Mouse (Mus musculus) lung, embryonic 15.5 days (tissue): ENCODE measurements around the gene P2ry12. TPM values are rescaled to one million over a fixed set of nuclear protein-coding genes. Genes with fewer than 3 reads are reported as not detected.

Experiments
- ATAC-seq: fragments of 200-750 bp; cut with Nextera tagmentation; 2 replicates; pipeline ENCODE4 v1.8.0; 2017; ENCODE audit warnings: moderate number of reproducible peaks, borderline replicate concordance; ENCODE audit not compliant: low FRiP score, low TSS enrichment; ENCODE audit errors: extremely low read depth
- H3K27ac ChIP-seq: fragments of 300-500 bp; sonication (generic); 2 replicates; pipeline ENCODE4 v1.5.1; 2015; ENCODE audit warnings: moderate library complexity, mild to moderate bottlenecking, inconsistent platforms
- H3K27me3 ChIP-seq: fragments of 300-500 bp; sonication (generic); 2 replicates; pipeline ENCODE4 v1.6.1; 2015; ENCODE audit warnings: inconsistent platforms
- H3K36me3 ChIP-seq: fragments of 300-500 bp; sonication (generic); 2 replicates; pipeline ENCODE4 v1.6.1; 2015; ENCODE audit warnings: inconsistent platforms
- H3K4me1 ChIP-seq: fragments of 300-500 bp; sonication (generic); 2 replicates; pipeline ENCODE4 v1.6.1; 2015; ENCODE audit warnings: inconsistent platforms
- H3K4me2 ChIP-seq: fragments of 300-500 bp; sonication (generic); 2 replicates; pipeline ENCODE4 v1.6.1; 2015; ENCODE audit warnings: inconsistent platforms, mild to moderate bottlenecking, moderate library complexity
- H3K4me3 ChIP-seq: fragments of 300-500 bp; sonication (generic); 2 replicates; pipeline ENCODE4 v1.5.1; 2015; ENCODE audit warnings: mild to moderate bottlenecking, inconsistent platforms
- H3K9ac ChIP-seq: fragments of 300-500 bp; sonication (generic); 2 replicates; pipeline ENCODE4 v1.6.1; 2015; ENCODE audit warnings: inconsistent platforms
- H3K9me3 ChIP-seq: fragments of 300-500 bp; sonication (generic); 2 replicates; pipeline ENCODE4 v1.6.1; 2016; ENCODE audit warnings: inconsistent platforms
- WGBS: fragments of 180-500 bp; shearing (Covaris S2); methylation state at CpG from one replicate; pipeline ENCODE4 v1.1.7; 2015; 5-methylcytosine and 5-hydroxymethylcytosine counted together
- polyA plus RNA-seq: library from polyadenylated mRNA; unstranded; fragments of >200 nt; fragmentation: Nextera tagmentation; extraction: Ambion mirVana; gene quantifications from 2 replicates; pipeline ENCODE4 v1.2.1, GENCODE M21; 2015

The P2ry12 gene
- polyA plus RNA-seq, 1 experiment from 2014 or later, result 2.8 TPM

DNA sequence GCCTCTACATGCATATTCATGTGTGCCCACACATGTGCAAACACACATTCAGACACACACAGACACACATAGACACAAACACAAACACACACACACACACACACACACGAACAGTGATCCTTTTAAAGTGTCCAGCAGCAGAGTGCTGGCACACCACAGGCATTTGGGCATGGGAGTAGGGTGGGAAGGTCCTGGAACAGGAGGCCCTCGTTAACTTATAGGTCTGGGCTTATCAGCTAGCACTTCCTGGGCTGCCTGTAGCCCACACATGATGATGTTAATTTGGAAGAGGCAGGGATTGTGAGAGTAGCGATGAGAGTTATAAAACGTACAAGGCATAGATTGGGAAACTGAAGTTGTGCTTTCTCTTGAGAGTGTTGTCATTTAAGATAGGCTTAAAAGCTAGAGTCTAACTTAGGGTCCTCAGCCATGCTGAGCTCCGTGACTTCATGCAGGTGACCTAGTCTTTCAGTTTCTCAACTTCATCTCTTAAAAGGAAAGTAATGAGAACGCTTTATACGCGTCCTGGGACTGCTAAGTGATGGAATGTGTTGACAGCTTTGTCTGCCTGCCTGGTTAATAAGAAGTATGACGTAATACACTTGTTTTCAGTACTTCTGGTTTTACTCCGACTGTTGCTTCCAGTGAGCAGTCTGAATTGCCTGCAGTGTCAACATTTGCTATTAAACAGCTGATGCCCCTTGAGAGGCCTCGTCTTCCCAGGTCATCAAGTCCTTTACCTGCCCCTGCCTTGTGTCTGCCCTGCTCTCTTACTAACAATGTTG, 57.8 kb downstream of the P2ry12 start:
- peak; percentile 16; the same call in 1 of the 2 replicates for ATAC-seq
- no peaks in the 10 kb centered on the region for H3K9me3 ChIP-seq
- WGBS, result 29% methylated on average over 11 of the region's 11 CpGs

DNA sequence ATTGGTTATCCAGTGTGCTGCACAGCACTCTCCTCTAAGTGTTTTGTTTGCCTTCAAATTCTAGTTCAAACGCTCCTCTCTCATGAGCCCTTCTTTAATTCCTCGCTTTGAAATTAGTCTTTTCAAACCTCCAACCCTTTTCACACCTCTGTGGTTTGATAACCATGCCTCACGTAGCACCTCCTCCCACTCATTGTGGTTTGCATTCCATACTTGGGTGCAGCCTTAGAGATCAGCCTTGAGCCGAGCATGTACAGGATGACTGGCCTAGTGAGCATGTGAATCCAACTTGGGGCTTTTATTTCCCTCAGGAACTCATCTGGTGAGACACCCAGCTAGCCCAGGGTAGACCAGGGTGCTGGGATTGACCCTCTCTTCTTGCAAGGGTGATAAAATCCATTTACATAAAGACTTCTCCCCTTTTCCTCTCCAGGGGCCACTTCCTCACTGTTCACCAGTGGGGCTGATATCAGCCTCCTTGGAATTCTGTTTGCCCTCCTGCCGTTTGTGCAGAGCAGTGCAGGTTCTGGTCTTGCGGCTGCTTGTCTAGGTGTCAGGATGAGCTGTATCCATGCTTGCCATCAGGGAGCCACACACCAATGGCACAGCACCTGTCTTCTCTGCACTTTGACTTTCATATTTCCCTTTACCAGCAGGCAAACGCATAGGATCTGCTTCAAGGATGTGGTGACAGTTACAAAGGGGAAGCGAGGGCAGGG, 58.7 kb downstream of the P2ry12 start:
- H3K9ac ChIP-seq, result no peak overlapping the region
- no peaks in the 10 kb centered on the region for H3K9me3 ChIP-seq
- no peaks in the 10 kb centered on the region for H3K27me3 ChIP-seq
- H3K36me3 ChIP-seq, result no peaks in the 10 kb centered on the region
- 45% methylated on average over 8 of the region's 8 CpGs for WGBS
- peak; percentile 60; the same call in 1 of the 2 replicates for ATAC-seq
- H3K4me1 ChIP-seq, result peaks cover 21% of the 10 kb centered on the region
- peak overlapping the region; percentile 63 for H3K27ac ChIP-seq
- H3K4me3 ChIP-seq, result no peak overlapping the region
- no peak overlapping the region for H3K4me2 ChIP-seq

More for the DNA sequence above, 57.8 kb downstream of the P2ry12 start:
- Histone ChIP-seq H3K4me1 (peaks cover 21% of the 10 kb centered on the region), H3K27ac (peak overlapping the region; percentile 63; the same call in 1 of the 2 replicates), H3K9ac (no peak overlapping the region), H3K4me3 (no peak overlapping the region), H3K4me2 (no peak overlapping the region), H3K36me3 (no peaks in the 10 kb centered on the region), H3K27me3 (no peaks in the 10 kb centered on the region)

DNA sequence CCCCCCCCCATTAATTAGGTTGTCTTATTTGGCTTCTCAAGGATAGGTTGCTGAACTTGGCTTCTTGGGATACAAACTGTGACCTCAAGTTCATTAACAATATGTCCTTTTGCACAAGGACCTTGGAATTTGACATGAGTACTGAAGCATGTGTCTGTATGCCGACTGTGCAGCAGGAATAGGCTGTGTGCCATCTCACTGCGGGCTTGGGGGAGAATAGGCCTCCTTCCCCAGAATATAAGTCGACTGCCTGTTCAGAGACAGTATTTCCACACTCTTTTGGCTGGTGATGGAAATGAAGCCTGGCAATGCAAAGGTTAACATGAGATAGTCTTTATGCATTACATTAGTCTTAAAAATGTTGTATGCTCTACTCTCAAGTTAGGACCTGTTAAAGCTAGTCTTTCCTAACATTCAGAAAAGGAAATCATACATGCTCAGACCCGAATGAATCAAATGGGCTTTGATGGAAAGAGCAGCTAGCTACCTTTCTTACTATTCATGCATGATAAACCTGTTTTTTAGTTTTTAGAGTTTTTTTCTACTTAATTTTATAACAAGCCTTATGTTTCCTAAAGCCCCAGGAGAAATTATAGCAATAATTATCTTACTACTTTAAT, 65.2 kb downstream of the P2ry12 start:
- no peaks in the 10 kb centered on the region for H3K36me3 ChIP-seq
- WGBS, result 71% methylated on average over 4 of the region's 4 CpGs
- no peak overlapping the region for H3K27ac ChIP-seq
- no peak overlapping the region for H3K4me3 ChIP-seq
- no peak overlapping the region for H3K9ac ChIP-seq
- H3K4me2 ChIP-seq, result no peak overlapping the region
- H3K9me3 ChIP-seq, result no peaks in the 10 kb centered on the region
- ATAC-seq, result no peak
- H3K27me3 ChIP-seq, result no peaks in the 10 kb centered on the region
- no peaks in the 10 kb centered on the region for H3K4me1 ChIP-seq

DNA sequence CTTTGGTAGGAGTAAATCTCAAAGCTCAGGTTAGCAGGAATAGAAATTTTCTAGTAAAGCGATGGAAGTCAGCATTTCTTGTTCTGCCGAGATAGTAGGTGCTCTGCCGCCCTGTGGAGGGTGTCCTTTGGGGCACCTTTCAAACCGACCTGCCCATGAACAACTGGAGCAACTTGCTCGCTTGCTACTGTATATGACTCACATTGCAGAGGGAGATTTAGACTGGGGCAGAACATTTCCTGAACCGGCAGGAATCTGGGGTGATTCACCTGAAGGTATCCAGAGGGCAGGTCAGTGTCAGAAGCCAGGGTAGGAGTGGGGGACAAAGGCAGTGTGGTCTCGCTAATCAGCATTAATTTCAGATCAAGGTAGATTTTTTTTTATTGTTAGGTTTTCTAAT, 67.7 kb downstream of the P2ry12 start, which contains the start of gene Gpr87:
TSS of gene Gpr87 (minus strand) at position 167 of the 400 bp plus-strand sequence.
- Histone ChIP-seq H3K27me3 (no peaks in the 10 kb centered on the region), H3K4me3 (no peak within 1 kb of the TSS), H3K27ac (no peak within 1 kb of the TSS), H3K36me3 (no peaks in the 10 kb centered on the region), H3K9me3 (no peaks in the 10 kb centered on the region), H3K4me2 (no peak within 1 kb of the TSS), H3K4me1 (no peaks in the 10 kb centered on the region), H3K9ac (no peak within 1 kb of the TSS)
- ATAC-seq, result no peak
- 75% methylated on average over 7 of the region's 7 CpGs for WGBS

- no peak overlapping the region for H3K4me2 ChIP-seq
- ATAC-seq, result no peak
- no peaks in the 10 kb centered on the region for H3K27me3 ChIP-seq
- no peak overlapping the region for H3K9ac ChIP-seq
- no peaks in the 10 kb centered on the region for H3K4me1 ChIP-seq
- no peak overlapping the region for H3K27ac ChIP-seq
- WGBS, result 86% methylated on average over 7 of the region's 7 CpGs
- H3K4me3 ChIP-seq, result no peak overlapping the region
- no peaks in the 10 kb centered on the region for H3K9me3 ChIP-seq
- H3K36me3 ChIP-seq, result no peaks in the 10 kb centered on the region
These were observed 68.6 kb downstream of the P2ry12 start for GRCm38 (mm10) chr3:59194099-59194498.

- Histone ChIP-seq H3K9me3 (no peaks in the 10 kb centered on the region), H3K4me3 (no peak overlapping the region), H3K27ac (no peak overlapping the region), H3K36me3 (no peaks in the 10 kb centered on the region), H3K4me1 (no peaks in the 10 kb centered on the region), H3K4me2 (no peak overlapping the region), H3K9ac (no peak overlapping the region), H3K27me3 (no peaks in the 10 kb centered on the region)
- no peak for ATAC-seq
- 93% methylated on average over 6 of the region's 6 CpGs for WGBS
These were observed 71.0 kb downstream of the P2ry12 start for GRCm38 (mm10) chr3:59191674-59192073.

- Histone ChIP-seq H3K27me3 (no peaks in the 10 kb centered on the region), H3K4me1 (no peaks in the 10 kb centered on the region), H3K36me3 (no peaks in the 10 kb centered on the region), H3K4me2 (no peak overlapping the region), H3K9ac (no peak overlapping the region), H3K27ac (no peak overlapping the region), H3K4me3 (no peak overlapping the region), H3K9me3 (no peaks in the 10 kb centered on the region)
- WGBS, result 70% methylated on average over 4 of the region's 4 CpGs
- no peak for ATAC-seq
These were observed 75.3 kb downstream of the P2ry12 start for GRCm38 (mm10) chr3:59187336-59187735.

DNA sequence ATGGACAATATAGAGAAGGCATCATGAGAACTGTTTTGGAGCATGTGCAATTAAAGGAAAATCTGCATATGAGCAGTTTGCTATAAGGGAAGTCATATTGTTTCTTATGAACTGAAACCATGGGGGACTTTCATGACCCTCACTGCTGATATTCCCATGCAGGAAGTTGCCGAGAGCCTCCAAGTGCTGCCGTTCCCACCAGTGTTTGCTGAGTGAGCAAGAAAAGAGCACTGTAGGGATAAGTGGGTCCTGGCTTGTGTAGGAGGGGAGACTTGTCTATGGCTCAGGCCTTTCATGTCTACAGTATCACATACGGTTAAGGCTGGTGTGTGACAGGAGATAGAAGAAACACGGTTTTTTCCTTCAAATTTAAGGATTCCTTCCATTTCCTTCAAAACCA, 77.0 kb downstream of the P2ry12 start:
- Histone ChIP-seq H3K27me3 (no peaks in the 10 kb centered on the region), H3K9ac (no peak overlapping the region), H3K4me2 (no peak overlapping the region), H3K36me3 (no peaks in the 10 kb centered on the region), H3K27ac (no peak overlapping the region), H3K4me1 (no peaks in the 10 kb centered on the region), H3K4me3 (no peak overlapping the region), H3K9me3 (no peaks in the 10 kb centered on the region)
- WGBS, result 52% methylated on average over 4 of the region's 4 CpGs
- no peak for ATAC-seq

DNA sequence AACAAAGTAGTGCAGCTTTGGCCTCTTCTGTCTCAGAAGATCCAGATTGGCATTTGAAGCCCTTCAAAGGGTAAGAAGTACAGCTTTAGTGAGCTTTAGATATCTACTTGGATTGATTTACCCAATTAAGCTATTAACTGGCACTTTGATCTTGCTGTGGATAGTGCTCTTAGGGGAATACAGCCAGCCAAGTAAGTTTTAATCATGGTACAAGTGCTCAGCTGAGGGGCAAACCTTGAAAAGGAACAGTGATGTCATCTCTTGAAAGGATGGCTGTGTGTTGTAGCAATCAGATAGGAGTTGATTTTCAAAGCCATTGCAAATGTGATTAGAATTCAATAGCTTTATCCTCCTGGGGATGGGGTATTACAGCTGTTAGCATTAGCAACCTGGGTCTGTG, 80.5 kb downstream of the P2ry12 start:
- no peak for ATAC-seq
- no peaks in the 10 kb centered on the region for H3K36me3 ChIP-seq
- no peaks in the 10 kb centered on the region for H3K9me3 ChIP-seq
- no peak overlapping the region for H3K9ac ChIP-seq
- H3K4me2 ChIP-seq, result no peak overlapping the region
- no peaks in the 10 kb centered on the region for H3K27me3 ChIP-seq
- no peak overlapping the region for H3K27ac ChIP-seq
- no peak overlapping the region for H3K4me3 ChIP-seq
- H3K4me1 ChIP-seq, result no peaks in the 10 kb centered on the region

DNA sequence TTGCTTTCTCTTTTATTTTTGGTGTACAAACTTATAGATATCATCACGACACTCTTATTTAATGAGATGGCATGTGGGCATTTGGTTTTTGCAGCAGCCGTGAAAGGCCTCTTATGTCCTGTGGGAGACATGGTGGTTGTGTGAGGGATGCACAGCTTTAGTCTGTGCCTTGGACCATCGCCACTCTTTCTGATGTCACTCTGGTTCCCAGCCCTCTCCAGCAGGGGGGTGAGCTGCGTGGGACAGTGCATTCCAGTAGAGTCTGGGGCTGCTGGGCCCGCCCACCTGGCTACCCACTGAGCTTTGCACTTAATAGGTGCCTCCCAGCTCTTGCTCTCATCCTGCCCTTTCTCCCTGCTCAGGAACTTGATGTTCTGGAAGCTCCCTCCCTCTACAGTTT, 81.5 kb downstream of the P2ry12 start:
- Histone ChIP-seq H3K9me3 (no peaks in the 10 kb centered on the region), H3K4me1 (no peaks in the 10 kb centered on the region), H3K4me3 (no peak overlapping the region), H3K9ac (no peak overlapping the region), H3K36me3 (no peaks in the 10 kb centered on the region), H3K4me2 (no peak overlapping the region), H3K27ac (no peak overlapping the region), H3K27me3 (no peaks in the 10 kb centered on the region)
- no peak; the same call in 1 of the 2 replicates for ATAC-seq
- 68% methylated on average over 5 of the region's 5 CpGs for WGBS

GRCm38 (mm10) chr3:59176871-59177270, 85.8 kb downstream of the P2ry12 start:
- Histone ChIP-seq H3K9me3 (no peaks in the 10 kb centered on the region), H3K36me3 (no peaks in the 10 kb centered on the region), H3K4me2 (no peak overlapping the region), H3K9ac (no peak overlapping the region), H3K27ac (no peak overlapping the region), H3K27me3 (no peaks in the 10 kb centered on the region), H3K4me3 (no peak overlapping the region), H3K4me1 (peaks cover 5% of the 10 kb centered on the region; the same call in 1 of the 2 replicates)
- no peak for ATAC-seq
- WGBS, result 60% methylated on average over 5 of the region's 5 CpGs

DNA sequence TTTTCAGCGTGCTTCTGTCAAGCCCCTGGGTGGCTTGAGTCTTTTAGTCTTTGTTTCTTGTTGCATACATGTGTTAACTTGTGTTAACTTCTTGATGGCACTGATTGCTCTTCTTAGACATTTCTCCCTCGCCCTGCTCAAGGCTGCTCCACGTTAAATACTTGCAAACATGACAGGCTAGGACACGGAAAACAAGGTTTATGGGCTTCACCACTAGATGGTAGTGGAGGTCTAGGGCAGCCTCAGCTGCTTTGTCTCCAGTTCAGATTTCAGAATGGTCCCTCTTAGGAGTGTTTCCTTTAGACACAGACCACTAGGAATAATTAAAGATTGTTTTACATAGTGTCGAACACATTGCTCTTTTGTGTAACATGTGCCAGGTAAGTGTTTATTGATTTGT, 87.4 kb downstream of the P2ry12 start:
- no peaks in the 10 kb centered on the region for H3K27me3 ChIP-seq
- H3K4me1 ChIP-seq, result peaks cover 5% of the 10 kb centered on the region; the same call in 1 of the 2 replicates
- no peaks in the 10 kb centered on the region for H3K9me3 ChIP-seq
- 14% methylated on average over 5 of the region's 5 CpGs for WGBS
- ATAC-seq, result peak; percentile 74; the same call in 1 of the 2 replicates
- no peak overlapping the region for H3K4me2 ChIP-seq
- no peak overlapping the region for H3K27ac ChIP-seq
- H3K9ac ChIP-seq, result no peak overlapping the region
- no peaks in the 10 kb centered on the region for H3K36me3 ChIP-seq
- H3K4me3 ChIP-seq, result no peak overlapping the region
